Mouse (Mus musculus) ES-E14 (cell line): Measurements from ENCODE around the gene Il1rl2. TPM values are rescaled to one million over a fixed set of nuclear protein-coding genes. Genes with fewer than 3 reads are reported as not detected.

Experiments
- DNase-seq: peaks from one replicate; pipeline ENCODE4 v3.0.0-alpha.2; 2013; ENCODE audit warnings: low read depth, low spot score
- H3K27ac ChIP-seq: 2 replicates; pipeline ENCODE4 v1.5.1; 2012; ENCODE audit warnings: low read depth, mild to moderate bottlenecking, low read length, moderate library complexity, mixed read lengths; ENCODE audit not compliant: poor library complexity, insufficient read depth, severe bottlenecking
- H3K36me3 ChIP-seq: 2 replicates; pipeline ENCODE4 v1.6.1; 2012; ENCODE audit warnings: mild to moderate bottlenecking, low read length, moderate library complexity, mixed read lengths; ENCODE audit not compliant: control insufficient read depth, poor library complexity, insufficient read depth, severe bottlenecking
- H3K4me1 ChIP-seq, 2 experiments: fragments of 150-350 bp in 1 of 2; sonication (generic) in 1 of 2; 2 replicates each; pipeline ENCODE4 v1.6.1; 2012; ENCODE audit warnings: low read length in 2 of 2, mild to moderate bottlenecking in 1 of 2, mixed read lengths in 1 of 2; ENCODE audit not compliant: control insufficient read depth in 2 of 2, insufficient read depth in 2 of 2, poor library complexity in 1 of 2
- H3K4me3 ChIP-seq, 2 experiments: fragments of 150-350 bp in 1 of 2; sonication (generic) in 1 of 2; 2 replicates each; pipeline ENCODE4 v1.5.1; 2012; ENCODE audit warnings: low read length in 2 of 2, low read depth in 1 of 2, mild to moderate bottlenecking in 1 of 2, mixed read lengths in 1 of 2; ENCODE audit not compliant: insufficient read depth in 1 of 2, poor library complexity in 1 of 2, severe bottlenecking in 1 of 2
- H3K9ac ChIP-seq: 2 replicates; pipeline ENCODE4 v1.6.1; 2012; ENCODE audit warnings: low read depth, mild to moderate bottlenecking, low read length, mixed read lengths; ENCODE audit not compliant: poor library complexity, insufficient read depth, severe bottlenecking
- H3K9me3 ChIP-seq: fragments of 150-350 bp; sonication (generic); 2 replicates; pipeline ENCODE4 v1.6.1; 2012; ENCODE audit warnings: low read depth, mild to moderate bottlenecking, low read length; ENCODE audit not compliant: control insufficient read depth, insufficient read depth
- CHD2 ChIP-seq: IDR thresholded peaks from 2 replicates; pipeline ENCODE4 v1.6.1; 2014; ENCODE audit warnings: mild to moderate bottlenecking, low read depth, low read length, inconsistent platforms
- HCFC1 ChIP-seq: IDR thresholded peaks from 2 replicates; pipeline ENCODE4 v1.6.1; 2012; ENCODE audit warnings: low read length, inconsistent platforms, borderline replicate concordance; ENCODE audit not compliant: insufficient read depth
- MAFK ChIP-seq: IDR thresholded peaks from 2 replicates; pipeline ENCODE4 v1.6.1; 2014; ENCODE audit warnings: mild to moderate bottlenecking, low read depth, low read length, inconsistent platforms; ENCODE audit not compliant: insufficient read depth
- ZC3H11A ChIP-seq: IDR thresholded peaks from 2 replicates; pipeline ENCODE4 v1.6.1; 2012; ENCODE audit warnings: low read depth, mild to moderate bottlenecking, inconsistent platforms, low read length, borderline replicate concordance
- ZNF384 ChIP-seq: IDR thresholded peaks from 2 replicates; pipeline ENCODE4 v1.6.1; 2012; ENCODE audit warnings: low read depth, low read length, inconsistent platforms
- in situ Hi-C, 2 experiments: fragments of 600-800 bp; cut with MboI; formaldehyde crosslinking; loops; one replicate each; pipeline ENCODE4 v1.15.1; 2025; ENCODE audit warnings: low sequenced_read_pairs in 2 of 2, inconsistent platforms in 1 of 2; ENCODE audit not compliant: unreplicated experiment in 2 of 2
- total RNA-seq: library from RNA; depleted of rRNA; stranded (reverse); fragments of 300-350 nt; gene quantifications from 2 replicates; pipeline ENCODE4 v1.2.3, GENCODE M21; 2012

Gene Il1rl2
- total RNA-seq, 1 experiment: 0.27 TPM

GRCm38 (mm10) chr1:40359731-40360130 lies 35.3 kb downstream of the Il1rl2 start:
- TF ChIP-seq HCFC1 (no peak), CHD2 (no peak), ZC3H11A (no peak), MAFK (no peak), ZNF384 (no peak)
- peaks cover 0 to 14% of the 10 kb centered on the region in 2 experiments; a peak in 2 of 4 replicates for H3K4me1 ChIP-seq
- no peak for DNase-seq
- no peaks in the 10 kb centered on the region for H3K36me3 ChIP-seq
- H3K9ac ChIP-seq: no peak overlapping the region
- H3K27ac ChIP-seq: no peak overlapping the region
- H3K4me3 ChIP-seq: no peak overlapping the region
- in situ Hi-C loops: no loop called here
- no peaks in the 10 kb centered on the region for H3K9me3 ChIP-seq

- H3K9me3 ChIP-seq: no peaks in the 10 kb centered on the region
- no peak overlapping the region for H3K9ac ChIP-seq
- H3K4me1 ChIP-seq: peaks cover 0 to 14% of the 10 kb centered on the region in 2 experiments; a peak in 2 of 4 replicates
- no peak for TF ChIP-seq CHD2
- no peak for TF ChIP-seq ZC3H11A
- no peaks in the 10 kb centered on the region for H3K36me3 ChIP-seq
- no peak for DNase-seq
- in situ Hi-C loops: no loop called here
- H3K27ac ChIP-seq: no peak overlapping the region
- H3K4me3 ChIP-seq: no peak overlapping the region
These were observed 36.6 kb downstream of the Il1rl2 start for GRCm38 (mm10) chr1:40360969-40361368.

GRCm38 (mm10) chr1:40361596-40361995 lies 37.2 kb downstream of the Il1rl2 start:
- Histone ChIP-seq H3K4me1 (peaks cover 0 to 14% of the 10 kb centered on the region in 2 experiments; a peak in 2 of 4 replicates), H3K4me3 (no peak overlapping the region), H3K9me3 (no peaks in the 10 kb centered on the region), H3K27ac (no peak overlapping the region), H3K9ac (no peak overlapping the region), H3K36me3 (no peaks in the 10 kb centered on the region)
- in situ Hi-C loops: no loop called here
- no peak for DNase-seq
- TF ChIP-seq MAFK (no peak), HCFC1 (no peak), CHD2 (no peak)

- Histone ChIP-seq H3K9me3 (no peaks in the 10 kb centered on the region), H3K4me1 (peaks cover 0 to 10% of the 10 kb centered on the region in 2 experiments; a peak in 2 of 4 replicates), H3K4me3 (no peak overlapping the region), H3K9ac (no peak overlapping the region), H3K36me3 (no peaks in the 10 kb centered on the region), H3K27ac (no peak overlapping the region)
- TF ChIP-seq ZC3H11A (no peak), HCFC1 (no peak), CHD2 (no peak), ZNF384 (no peak), MAFK (no peak)
- in situ Hi-C loops: no loop called here
- no peak for DNase-seq
These were observed 38.4 kb downstream of the Il1rl2 start for GRCm38 (mm10) chr1:40362784-40363183.

- in situ Hi-C loops: loop anchor here in 1 of 2 experiments (10.0 kb wide), 1 partner anchor 258 kb away; no protein-coding TSS in a partner anchor
- no peak for TF ChIP-seq CHD2
- TF ChIP-seq HCFC1: no peak
- TF ChIP-seq ZNF384: no peak
These were observed 48.5 kb downstream of the Il1rl2 start for GRCm38 (mm10) chr1:40372951-40373350.

More at GRCm38 (mm10) chr1:40372951-40373350, 48.5 kb downstream of the Il1rl2 start:
- no peaks in the 10 kb centered on the region for H3K36me3 ChIP-seq
- H3K4me1 ChIP-seq: 0 out of 4 replicates have a peak, but pooled peaks cover 0 to 1% of the 10 kb centered on the region in 2 experiments
- no peak overlapping the region for H3K27ac ChIP-seq
- H3K4me3 ChIP-seq: no peak overlapping the region
- no peaks in the 10 kb centered on the region for H3K9me3 ChIP-seq
- DNase-seq: no peak
- H3K9ac ChIP-seq: no peak overlapping the region
